In genomic region chr9:28238450-28238849, GRCm38 (mm10) we compare ENCODE assay signal across 15 mouse cellular contexts.
"Had no signal": no experiment of that assay in that cellular context is flagged by ENCODE, and none has a peak within 500 bp of the region (broad histone marks: within the 10 kb centered on the region; RNA-seq: fewer than 3 reads in every experiment).

No protein-coding gene starts in this region.

- H3K9me3 ChIP-seq: neural tube, embryonic 15.5 days; stomach, embryonic 15.5 days had no signal

- H3K4me3 ChIP-seq: neural tube, embryonic 15.5 days; stomach, embryonic 15.5 days had no signal

- H3K27me3 ChIP-seq: neural tube, embryonic 15.5 days; stomach, embryonic 15.5 days had no signal

- H3K4me2 ChIP-seq: neural tube, embryonic 15.5 days; stomach, embryonic 15.5 days had no signal

- H3K4me1 ChIP-seq: neural tube, embryonic 15.5 days; stomach, embryonic 15.5 days had no signal

- H3K36me3 ChIP-seq: neural tube, embryonic 15.5 days; stomach, embryonic 15.5 days had no signal

- DNase-seq: retina, postnatal 1 day; right cerebral cortex, adult 18-20 months; right cerebral cortex, postnatal 14 days; right cerebral cortex, postnatal 25 days; right cerebral cortex, postnatal 4 days; spleen, adult 18-20 months; thymus, adult 18-20 months; thymus, adult 2 months; thymus, postnatal 14 days; thymus, postnatal 25 days; thymus, postnatal 36 days; thymus, postnatal 4 days had no signal

- H3K9ac ChIP-seq: neural tube, embryonic 15.5 days; stomach, embryonic 15.5 days had no signal

- H3K27ac ChIP-seq: neural tube, embryonic 15.5 days; stomach, embryonic 15.5 days; stomach, postnatal 0 days had no signal
